ENCODE assay signal across 20 mouse cellular contexts in the genomic region with DNA sequence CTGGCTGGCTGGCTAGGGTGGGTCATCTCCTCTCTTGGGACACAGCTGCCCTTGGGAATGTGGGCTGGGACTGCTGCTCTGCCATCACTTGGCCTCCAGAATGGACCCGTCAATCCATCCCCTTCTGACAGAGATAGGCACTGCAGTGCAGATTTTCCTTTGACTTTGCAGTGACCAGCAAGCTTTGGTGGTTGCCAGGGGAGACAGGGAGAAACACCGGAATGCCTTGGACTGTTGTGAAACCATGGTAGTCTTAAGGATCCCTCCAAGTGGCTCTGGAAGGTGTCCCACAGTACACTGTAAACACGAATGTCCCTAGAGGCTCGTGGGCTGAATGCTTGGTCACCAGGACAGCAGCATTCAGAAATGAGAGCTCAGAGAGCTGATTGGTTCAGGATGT. TPM values are rescaled to one million over a fixed set of nuclear protein-coding genes. Genes with fewer than 3 reads are reported as not detected.
DNase-seq lines count a peak whose midpoint lies in the region; ATAC-seq lines count a peak whose summit lies in the region.
"Had no signal": no experiment of that assay in that cellular context is flagged by ENCODE, and none has a peak within 500 bp of the region (broad histone marks: within the 10 kb centered on the region; RNA-seq: fewer than 3 reads in every experiment).

No protein-coding gene starts in this region.

- peak; percentile 27 for DNase-seq in gastrocnemius, adult 18-20 months (ENCODE audit: low spot score)
- DNase-seq in gastrocnemius, adult 8-10 months (ENCODE audit: low spot score in 2 of 2): no peak
- DNase-seq in midbrain, embryonic 11.5 days (ENCODE audit: low spot score, missing footprints): peak; percentile 79
- no peak for DNase-seq in midbrain, embryonic 14.5 days
- DNase-seq in ovary, adult 18-20 months (ENCODE audit: low spot score): no peak
- DNase-seq in left cerebral cortex, postnatal 14 days (ENCODE audit: low spot score in 2 of 2): no peak
- DNase-seq: adrenal gland, postnatal 25 days; B cell, adult 2 months; cerebellum, postnatal 25 days; right cerebral cortex, postnatal 25 days had no signal

- no peaks in the 10 kb centered on the region for H3K36me3 ChIP-seq in midbrain, embryonic 11.5 days (ENCODE audit: control insufficient read depth, insufficient read depth, low read length)
- H3K36me3 ChIP-seq in midbrain, embryonic 14.5 days (ENCODE audit: control insufficient read depth, insufficient read depth, low read length): no peaks in the 10 kb centered on the region
- no peaks in the 10 kb centered on the region for H3K36me3 ChIP-seq in lung, embryonic 16.5 days (ENCODE audit: control insufficient read depth, insufficient read depth, low read length)
- H3K36me3 ChIP-seq: embryonic facial prominence, embryonic 12.5 days; liver, embryonic 12.5 days had no signal

- WGBS in midbrain, embryonic 11.5 days: 48% methylated on average over 4 of the region's 4 CpGs
- WGBS in midbrain, embryonic 14.5 days: 49% methylated on average over 4 of the region's 4 CpGs
- 35% methylated on average over 4 of the region's 4 CpGs for WGBS in lung, embryonic 16.5 days

- no peak for ATAC-seq in midbrain, embryonic 11.5 days (ENCODE audit: low FRiP score)
- no peak for ATAC-seq in midbrain, embryonic 14.5 days (ENCODE audit: low FRiP score, low TSS enrichment)
- ATAC-seq in lung, embryonic 16.5 days (ENCODE audit: low read depth): peak; percentile 51
- ATAC-seq in activated CD4-positive, CD25-positive, alpha-beta regulatory T cell, adult 4 months: no peak
- ATAC-seq: liver, embryonic 12.5 days had no signal

- no peaks in the 10 kb centered on the region for H3K27me3 ChIP-seq in midbrain, embryonic 11.5 days (ENCODE audit: control insufficient read depth, insufficient read depth, low read length)
- H3K27me3 ChIP-seq in midbrain, embryonic 14.5 days (ENCODE audit: control insufficient read depth, insufficient read depth, low read length): no peaks in the 10 kb centered on the region
- H3K27me3 ChIP-seq in lung, embryonic 16.5 days (ENCODE audit: control insufficient read depth, insufficient read depth, low read depth, low read length): no peaks in the 10 kb centered on the region
- H3K27me3 ChIP-seq: embryonic facial prominence, embryonic 12.5 days had no signal

- no peak overlapping the region for H3K9ac ChIP-seq in midbrain, embryonic 11.5 days (ENCODE audit: low read length)
- H3K9ac ChIP-seq in midbrain, embryonic 14.5 days (replicated peaks; ENCODE audit: low read length): no peak overlapping the region
- H3K9ac ChIP-seq in lung, embryonic 16.5 days (ENCODE audit: low read length): no peak overlapping the region
- H3K9ac ChIP-seq: embryonic facial prominence, embryonic 12.5 days; liver, embryonic 12.5 days had no signal

- H3K27ac ChIP-seq in midbrain, embryonic 11.5 days (ENCODE audit: low read depth, low read length): no peak overlapping the region
- no peak overlapping the region for H3K27ac ChIP-seq in midbrain, embryonic 14.5 days (replicated peaks; ENCODE audit: low read depth, low read length)
- peak overlapping the region; percentile 69 for H3K27ac ChIP-seq in lung, embryonic 16.5 days (ENCODE audit: low read length)
- H3K27ac ChIP-seq: embryonic facial prominence, embryonic 12.5 days; liver, embryonic 12.5 days had no signal

- H3K4me1 ChIP-seq in midbrain, embryonic 11.5 days (ENCODE audit: control insufficient read depth, insufficient read depth, low read length): peaks cover 3% of the 10 kb centered on the region; the same call in 1 of the 2 replicates
- H3K4me1 ChIP-seq in midbrain, embryonic 14.5 days (ENCODE audit: control insufficient read depth, insufficient read depth, low read length): no peaks in the 10 kb centered on the region
- H3K4me1 ChIP-seq in lung, embryonic 16.5 days (replicated peaks; ENCODE audit: control insufficient read depth, insufficient read depth, low read length): peaks cover 19% of the 10 kb centered on the region

- H3K9me3 ChIP-seq in midbrain, embryonic 11.5 days (ENCODE audit: control insufficient read depth, low read length): no peaks in the 10 kb centered on the region
- H3K9me3 ChIP-seq in midbrain, embryonic 14.5 days (ENCODE audit: control insufficient read depth, low read length): no peaks in the 10 kb centered on the region
- H3K9me3 ChIP-seq in lung, embryonic 16.5 days (ENCODE audit: control insufficient read depth, low read length): no peaks in the 10 kb centered on the region
- H3K9me3 ChIP-seq: embryonic facial prominence, embryonic 12.5 days; liver, embryonic 12.5 days; megakaryocyte, embryonic 14.5 days had no signal

- H3K4me3 ChIP-seq in midbrain, embryonic 11.5 days (ENCODE audit: low read depth, low read length): no peak overlapping the region
- H3K4me3 ChIP-seq in midbrain, embryonic 14.5 days (replicated peaks; ENCODE audit: low read depth, low read length): no peak overlapping the region
- H3K4me3 ChIP-seq in lung, embryonic 16.5 days (ENCODE audit: low read length): no peak overlapping the region
- H3K4me3 ChIP-seq: embryonic facial prominence, embryonic 12.5 days; liver, embryonic 12.5 days; megakaryocyte, embryonic 14.5 days had no signal

- intact Hi-C loops in left cerebral cortex, postnatal 14 days (cut with DNase I): no loop called here

- H3K4me2 ChIP-seq in midbrain, embryonic 11.5 days: no peak overlapping the region
- no peak overlapping the region for H3K4me2 ChIP-seq in midbrain, embryonic 14.5 days (ENCODE audit: low read length)
- H3K4me2 ChIP-seq in lung, embryonic 16.5 days (ENCODE audit: low read depth, low read length): no peak overlapping the region
- H3K4me2 ChIP-seq: embryonic facial prominence, embryonic 12.5 days; liver, embryonic 12.5 days had no signal

RNA-seq across cellular contexts. Expression of gene Otud3, which starts 25.7 kb away (rescaled TPM):
- 10 to 100 TPM; 16.2 to 17.6 TPM for total RNA-seq in gastrocnemius, adult 18-20 months (2021)
- 10 to 100 TPM; 16.6 to 22.7 (median 19.5) TPM for total RNA-seq in gastrocnemius, adult 8-10 months (2022)
- 2.7 and 3.0 TPM in 2 replicates for polyA plus RNA-seq in midbrain, embryonic 11.5 days (2014; fragmentation: Nextera tagmentation; extraction: Ambion mirVana)
- polyA plus RNA-seq in midbrain, embryonic 14.5 days (2014; fragmentation: Nextera tagmentation; extraction: Ambion mirVana): 1.7 and 2.8 TPM in 2 replicates
- polyA plus RNA-seq in lung, embryonic 16.5 days (2015; fragmentation: Nextera tagmentation; extraction: Ambion mirVana): 3.1 TPM in 2 replicates
- polyA plus RNA-seq in activated CD4-positive, CD25-positive, alpha-beta regulatory T cell, adult 4 months (2017; shearing (Covaris generic)): under 1 TPM in 1 of 2 experiments, not detected in 1; 0.66 TPM
- total RNA-seq in left cerebral cortex, postnatal 14 days (2021): 10 to 100 TPM; 16.9 to 19.8 TPM

RNA-seq across cellular contexts. Expression of gene Rnf186, which starts 27.4 kb away (rescaled TPM):
- not detected for total RNA-seq in gastrocnemius, adult 18-20 months (2021)
- total RNA-seq in gastrocnemius, adult 8-10 months (2022): not detected
- not detected in 2 replicates for polyA plus RNA-seq in midbrain, embryonic 11.5 days (2014; fragmentation: Nextera tagmentation; extraction: Ambion mirVana)
- polyA plus RNA-seq in midbrain, embryonic 14.5 days (2014; fragmentation: Nextera tagmentation; extraction: Ambion mirVana): not detected in 2 replicates
- polyA plus RNA-seq in lung, embryonic 16.5 days (2015; fragmentation: Nextera tagmentation; extraction: Ambion mirVana): 4.0 and 5.9 TPM in 2 replicates
- polyA plus RNA-seq in activated CD4-positive, CD25-positive, alpha-beta regulatory T cell, adult 4 months (2017; shearing (Covaris generic)): not detected
- total RNA-seq in left cerebral cortex, postnatal 14 days (2021): not detected
- total RNA-seq: adrenal gland, postnatal 25 days; heart, postnatal 25 days; layer of hippocampus, adult 8-10 months; left cerebral cortex, postnatal 36 days; neutrophil, adult 5-6 weeks had no signal
- polyA plus RNA-seq: embryonic facial prominence, embryonic 12.5 days; frontal cortex, adult 2 months; liver, embryonic 12.5 days had no signal

RNA-seq across cellular contexts. Expression of gene Tmco4, which starts 33.2 kb away (rescaled TPM):
- 10 to 100 TPM; 10.2 to 14.3 TPM for total RNA-seq in gastrocnemius, adult 18-20 months (2021)
- 10 to 100 TPM; 10.2 to 16.9 (median 12.0) TPM for total RNA-seq in gastrocnemius, adult 8-10 months (2022)
- 0.46 and 0.90 TPM in 2 replicates for polyA plus RNA-seq in midbrain, embryonic 11.5 days (2014; fragmentation: Nextera tagmentation; extraction: Ambion mirVana)
- polyA plus RNA-seq in midbrain, embryonic 14.5 days (2014; fragmentation: Nextera tagmentation; extraction: Ambion mirVana): 0.38 and 0.61 TPM in 2 replicates
- 6.3 and 6.8 TPM in 2 replicates for polyA plus RNA-seq in lung, embryonic 16.5 days (2015; fragmentation: Nextera tagmentation; extraction: Ambion mirVana)
- polyA plus RNA-seq in activated CD4-positive, CD25-positive, alpha-beta regulatory T cell, adult 4 months (2017; shearing (Covaris generic)): 10 to 100 TPM; 19.1 to 32.4 TPM
- 1 to 10 TPM; 1.1 to 1.8 TPM for total RNA-seq in left cerebral cortex, postnatal 14 days (2021)

Comparison
In these comparisons a context has a peak if more than half of its experiments do, and no peak if none do; other contexts are left out.
1. DNase-seq: peak in gastrocnemius, adult 18-20 months (single experiment) and midbrain, embryonic 11.5 days (single experiment); none in gastrocnemius, adult 8-10 months (0 of 2), midbrain, embryonic 14.5 days (single experiment), ovary, adult 18-20 months (single experiment) and left cerebral cortex, postnatal 14 days (0 of 2).